Mouse (Mus musculus) leukemia stem cell, adult 10-12 weeks (primary cell): ENCODE measurements around the gene Tmprss2. TPM values are rescaled to one million over a fixed set of nuclear protein-coding genes. Genes with fewer than 3 reads are reported as not detected.

Experiments used
- polyA plus RNA-seq: library from polyadenylated mRNA; stranded (reverse); fragments of >175 nt; gene quantifications from 2 replicates; pipeline ENCODE4 v1.2.3, GENCODE M21; 2012; ENCODE audit warnings: low replicate concordance

The Tmprss2 gene
- 0.03 TPM in 1 of 2 replicates, not detected in the other for polyA plus RNA-seq

GRCm38 (mm10) chr16:97610939-97611338, at the start of gene Tmprss2:
Gene Tmprss2 (minus strand): TSS chr16:97611195.

Other genes starting within 250 kb of the Tmprss2 start
- 0.37 and 0.59 TPM in 2 replicates for gene Mx1, start 148.3 kb downstream of the Tmprss2 start, polyA plus RNA-seq
- not detected in 2 replicates for gene Fam3b, start 96.4 kb downstream of the Tmprss2 start, polyA plus RNA-seq
- not detected in 2 replicates for gene Ripk4, start 152.6 kb upstream of the Tmprss2 start, polyA plus RNA-seq
- gene Prdm15, start 240.7 kb upstream of the Tmprss2 start, polyA plus RNA-seq = 0.73 and 2.9 TPM in 2 replicates